Comparison of ENCODE assay signal across 8 mouse cellular contexts in genomic region chr7:127194633-127195029, GRCm38 (mm10). TPM values are rescaled to one million over a fixed set of nuclear protein-coding genes. Genes with fewer than 3 reads are reported as not detected.
A peak's percentile ranks its signal among the peaks of the same experiment; 100 is the strongest.
DNase-seq lines count a peak whose midpoint lies in the region; ATAC-seq and TF ChIP-seq lines count a peak whose summit lies in the region.

No protein-coding gene starts in this region.

- in situ Hi-C loops in CH12.LX (cut with MboI; ENCODE audit: low pct_ligation_motif_present, low pct_unique_long_range_greater_than_20kb, low sequenced_read_pairs): no loop called here

- TF ChIP-seq RAD21 in CH12.LX (IDR thresholded peaks at IDR 0.05; ENCODE audit: low read depth, low read length): no peak

- no peak for TF ChIP-seq POLR2A in heart, adult 2 months (IDR thresholded peaks at IDR 0.05; ENCODE audit: insufficient read depth, low read depth, low read length)
- TF ChIP-seq POLR2A in CH12.LX (IDR thresholded peaks at IDR 0.05; ENCODE audit: low read depth, low read length): no peak

- no peak for TF ChIP-seq CTCF in heart, adult 2 months (IDR thresholded peaks at IDR 0.05)
- no peak for TF ChIP-seq CTCF in CH12.LX (conservative IDR thresholded peaks at IDR 0.05 in 1 of 2, IDR thresholded peaks at IDR 0.05 in 1 of 2; ENCODE audit: low read depth in 2 of 2, low read length in 2 of 2)
- 0 out of 2 replicates have a peak, but pooled peaks have one; percentile 8 for TF ChIP-seq CTCF in liver, embryonic 14.5 days (IDR thresholded peaks at IDR 0.05; ENCODE audit: low read depth)

- dilution Hi-C loops in CH12.LX (cut with MboI; ENCODE audit: extremely low pct_ligation_motif_present, extremely low pct_unique_long_range_greater_than_20kb, low sequenced_read_pairs): no loop called here

- peak overlapping the region; percentile 68; the same call in 1 of the 2 replicates for H3K4me3 ChIP-seq in heart, adult 2 months
- peak overlapping the region; percentile 68 to 79 (median 78) for H3K4me3 ChIP-seq in CH12.LX (replicated peaks in 1 of 3; ENCODE audit: low read depth in 2 of 3, low read length in 2 of 3, poor library complexity in 1 of 3)
- H3K4me3 ChIP-seq in forebrain, embryonic 12.5 days (replicated peaks): peak overlapping the region; percentile 76
- H3K4me3 ChIP-seq in liver, embryonic 14.5 days (ENCODE audit: insufficient read depth in 1 of 2, low read depth in 2 of 2, low read length in 2 of 2): peak overlapping the region; percentile 92 to 95

- no peaks in the 10 kb centered on the region for H3K9me3 ChIP-seq in CH12.LX (replicated peaks; ENCODE audit: low read length)
- no peaks in the 10 kb centered on the region for H3K9me3 ChIP-seq in forebrain, embryonic 12.5 days
- no peaks in the 10 kb centered on the region for H3K9me3 ChIP-seq in liver, embryonic 14.5 days (ENCODE audit: control insufficient read depth, low read length)

- WGBS in heart, adult 2 months: 48% methylated on average over 7 of the region's 7 CpGs
- 83% methylated on average over 7 of the region's 7 CpGs for WGBS in forebrain, embryonic 12.5 days
- 55% methylated on average over 7 of the region's 7 CpGs for WGBS in liver, embryonic 14.5 days (ENCODE audit: insufficient replicate concordance)

- intact Hi-C loops in heart, adult 2 months (cut with DNase I): loop anchor here (10.0 kb wide), 1 partner anchor 180 kb away; the partner anchor contains the start of genes Mvp, Pagr1a and Pagr1b
- intact Hi-C loops in left cerebral cortex, postnatal 36 days (cut with DNase I): no loop called here

- no peak for ATAC-seq in forebrain, embryonic 12.5 days (ENCODE audit: low FRiP score)
- ATAC-seq in liver, embryonic 14.5 days (ENCODE audit: insufficient read depth): no peak

- no peak overlapping the region for H3K9ac ChIP-seq in heart, adult 2 months (ENCODE audit: low read depth, low read length)
- peak overlapping the region; percentile 95 for H3K9ac ChIP-seq in CH12.LX (ENCODE audit: insufficient read depth, low read depth)
- H3K9ac ChIP-seq in forebrain, embryonic 12.5 days: peak overlapping the region; percentile 83
- peak overlapping the region; percentile 84; the same call in 1 of the 2 replicates for H3K9ac ChIP-seq in liver, embryonic 14.5 days (replicated peaks)

- no peak for DNase-seq in heart, adult 2 months
- no peak for DNase-seq in heart, postnatal 4 days
- DNase-seq in CH12.LX (ENCODE audit: extremely low read depth): no peak
- no peak for DNase-seq in liver, embryonic 14.5 days (ENCODE audit: low read depth in 3 of 3, low spot score in 3 of 3)
- no peak for DNase-seq in left cerebral cortex, postnatal 36 days (ENCODE audit: low spot score in 2 of 2)
- no peak for DNase-seq in layer of hippocampus, postnatal 25 days (ENCODE audit: extremely low spot score in 1 of 2, low spot score in 1 of 2)
- DNase-seq in left cerebral cortex, adult 11 months (ENCODE audit: low spot score): no peak

- no peak for TF ChIP-seq EP300 in heart, adult 2 months (IDR thresholded peaks at IDR 0.05; ENCODE audit: insufficient read depth, low read depth, low read length)
- no peak for TF ChIP-seq EP300 in CH12.LX (IDR thresholded peaks at IDR 0.05; ENCODE audit: low read length)
- no peak for TF ChIP-seq EP300 in liver, embryonic 14.5 days (IDR thresholded peaks at IDR 0.05; ENCODE audit: low read depth)

- no peak overlapping the region for H3K27ac ChIP-seq in heart, adult 2 months
- peak overlapping the region; percentile 86 for H3K27ac ChIP-seq in CH12.LX (ENCODE audit: insufficient read depth, low read depth)
- H3K27ac ChIP-seq in forebrain, embryonic 12.5 days: peak overlapping the region; percentile 89; the same call in 1 of the 2 replicates
- no peak overlapping the region for H3K27ac ChIP-seq in liver, embryonic 14.5 days

- no peaks in the 10 kb centered on the region for H3K27me3 ChIP-seq in heart, adult 2 months (ENCODE audit: control insufficient read depth, insufficient read depth, low read length)
- no peaks in the 10 kb centered on the region for H3K27me3 ChIP-seq in CH12.LX (replicated peaks)
- no peaks in the 10 kb centered on the region for H3K27me3 ChIP-seq in forebrain, embryonic 12.5 days
- no peaks in the 10 kb centered on the region for H3K27me3 ChIP-seq in liver, embryonic 14.5 days (ENCODE audit: control insufficient read depth, insufficient read depth, low read length)

- H3K36me3 ChIP-seq in heart, adult 2 months (ENCODE audit: control insufficient read depth, insufficient read depth, low read length): no peaks in the 10 kb centered on the region; the same call in 1 of the 2 replicates
- H3K36me3 ChIP-seq in CH12.LX (replicated peaks in 1 of 2; ENCODE audit: control insufficient read depth in 1 of 2, insufficient read depth in 1 of 2, low read length in 1 of 2): peaks cover 60 to 80% of the 10 kb centered on the region in 2 experiments
- peaks cover 69% of the 10 kb centered on the region for H3K36me3 ChIP-seq in forebrain, embryonic 12.5 days (replicated peaks)
- H3K36me3 ChIP-seq in liver, embryonic 14.5 days (replicated peaks; ENCODE audit: control insufficient read depth, insufficient read depth, low read depth): peaks cover 48% of the 10 kb centered on the region

- H3K4me2 ChIP-seq in CH12.LX (ENCODE audit: insufficient read depth, low read depth, poor library complexity, severe bottlenecking): peak overlapping the region; percentile 74
- H3K4me2 ChIP-seq in forebrain, embryonic 12.5 days: peak overlapping the region; percentile 87
- peak overlapping the region; percentile 90 for H3K4me2 ChIP-seq in liver, embryonic 14.5 days (ENCODE audit: low read depth)

- H3K79me2 ChIP-seq in heart, adult 2 months (replicated peaks; ENCODE audit: control insufficient read depth, insufficient read depth, low read length): peaks cover 2% of the 10 kb centered on the region; the same call in 1 of the 2 replicates
- H3K79me2 ChIP-seq in CH12.LX (replicated peaks; ENCODE audit: control insufficient read depth, extremely low read depth, insufficient read depth, poor library complexity, severe bottlenecking): peaks cover 36% of the 10 kb centered on the region

- peaks cover 7% of the 10 kb centered on the region for H3K4me1 ChIP-seq in heart, adult 2 months (ENCODE audit: control insufficient read depth, insufficient read depth, low read length)
- peaks cover 17 to 57% of the 10 kb centered on the region in 2 experiments for H3K4me1 ChIP-seq in CH12.LX (ENCODE audit: control insufficient read depth in 1 of 2, insufficient read depth in 2 of 2)
- H3K4me1 ChIP-seq in forebrain, embryonic 12.5 days: peaks cover 22% of the 10 kb centered on the region
- peaks cover 16 to 19% of the 10 kb centered on the region in 2 experiments for H3K4me1 ChIP-seq in liver, embryonic 14.5 days (replicated peaks; ENCODE audit: control insufficient read depth in 2 of 2, insufficient read depth in 2 of 2, low read length in 1 of 2)

RNA-seq across cellular contexts. Expression of gene Cd2bp2, which starts 1.2 kb away (rescaled TPM):
- 10 to 100 TPM; 33.4 to 35.2 TPM for total RNA-seq in heart, adult 2 months (2021)
- 18.2 and 26.9 TPM in 2 replicates for polyA plus RNA-seq in heart, adult 2 months (2012; rRNA removed)
- 10 to 100 TPM; 57.3 to 57.7 TPM for total RNA-seq in heart, postnatal 4 days (2021)
- total RNA-seq in CH12.LX (2012; rRNA removed) (66.8 and 78.5 TPM in 2 replicates), CH12.LX (2014; rRNA removed) (62.4 and 63.3 TPM in 2 replicates)
- polyA plus RNA-seq in CH12.LX (2012; ENCODE audit: insufficient read length, low read depth): 57.4 and 72.8 TPM in 2 replicates
- 104 and 108 TPM in 2 replicates for polyA plus RNA-seq in forebrain, embryonic 12.5 days (2016; fragmentation: Nextera tagmentation; extraction: Ambion mirVana)
- 17.6 and 27.6 TPM in 2 replicates for polyA plus RNA-seq in liver, embryonic 14.5 days (2012; rRNA removed)
- 17.4 and 18.4 TPM in 2 replicates for polyA plus RNA-seq in liver, embryonic 14.5 days (2014; fragmentation: Nextera tagmentation; extraction: Ambion mirVana)
- total RNA-seq in left cerebral cortex, postnatal 36 days (2021): 10 to 100 TPM; 81.4 to 89.5 TPM
- 10 to 100 TPM; 92.1 to 95.7 TPM for total RNA-seq in layer of hippocampus, postnatal 25 days (2021)

RNA-seq across cellular contexts. Expression of gene Tbc1d10b, which starts 13.6 kb away (rescaled TPM):
- 10 to 100 TPM; 20.5 to 22.0 TPM for total RNA-seq in heart, adult 2 months (2021)
- 13.6 and 17.4 TPM in 2 replicates for polyA plus RNA-seq in heart, adult 2 months (2012; rRNA removed)
- 10 to 100 TPM; 41.0 to 42.5 TPM for total RNA-seq in heart, postnatal 4 days (2021)
- total RNA-seq in CH12.LX (2012; rRNA removed): 25.9 and 28.0 TPM in 2 replicates
- 17.9 and 18.2 TPM in 2 replicates for total RNA-seq in CH12.LX (2014; rRNA removed)
- polyA plus RNA-seq in CH12.LX (2012; ENCODE audit: insufficient read length, low read depth): 25.6 and 26.6 TPM in 2 replicates
- 30.8 and 34.3 TPM in 2 replicates for polyA plus RNA-seq in forebrain, embryonic 12.5 days (2016; fragmentation: Nextera tagmentation; extraction: Ambion mirVana)
- 12.8 and 15.5 TPM in 2 replicates for polyA plus RNA-seq in liver, embryonic 14.5 days (2012; rRNA removed)
- polyA plus RNA-seq in liver, embryonic 14.5 days (2014; fragmentation: Nextera tagmentation; extraction: Ambion mirVana): 10.9 and 13.2 TPM in 2 replicates
- total RNA-seq in left cerebral cortex, postnatal 36 days (2021): 100 to 1,000 TPM in 1 of 2 experiments, 10 to 100 TPM in 1; 90.8 to 101 TPM
- total RNA-seq in layer of hippocampus, postnatal 25 days (2021): 10 to 100 TPM; 97.2 to 99.9 TPM

RNA-seq across cellular contexts. Expression of gene Mylpf, which starts 14.1 kb away (rescaled TPM):
- total RNA-seq in heart, adult 2 months (2021): 1 to 10 TPM; 3.5 TPM
- polyA plus RNA-seq in heart, adult 2 months (2012; rRNA removed): 0.74 and 1.1 TPM in 2 replicates
- 10 to 100 TPM in 1 of 2 experiments, 1 to 10 TPM in 1; 3.1 to 33.0 TPM for total RNA-seq in heart, postnatal 4 days (2021)
- total RNA-seq in CH12.LX (2012; rRNA removed): 3.0 and 4.2 TPM in 2 replicates
- total RNA-seq in CH12.LX (2014; rRNA removed): 0.49 and 3.2 TPM in 2 replicates
- 4.1 and 5.2 TPM in 2 replicates for polyA plus RNA-seq in CH12.LX (2012; ENCODE audit: insufficient read length, low read depth)
- polyA plus RNA-seq in forebrain, embryonic 12.5 days (2016; fragmentation: Nextera tagmentation; extraction: Ambion mirVana): 9.2 and 10.1 TPM in 2 replicates
- 10.6 and 15.6 TPM in 2 replicates for polyA plus RNA-seq in liver, embryonic 14.5 days (2012; rRNA removed)
- polyA plus RNA-seq in liver, embryonic 14.5 days (2014; fragmentation: Nextera tagmentation; extraction: Ambion mirVana): 31.0 and 31.1 TPM in 2 replicates
- 1 to 10 TPM; 1.7 to 3.9 TPM for total RNA-seq in left cerebral cortex, postnatal 36 days (2021)
- 1 to 10 TPM in 1 of 2 experiments, under 1 TPM in 1; 0.96 to 2.9 TPM for total RNA-seq in layer of hippocampus, postnatal 25 days (2021)

RNA-seq across cellular contexts. Expression of gene Zfp553, which starts 38.2 kb away (rescaled TPM):
- 1 to 10 TPM; 6.0 to 6.3 TPM for total RNA-seq in heart, adult 2 months (2021)
- polyA plus RNA-seq in heart, adult 2 months (2012; rRNA removed): 5.0 and 6.5 TPM in 2 replicates
- 10 to 100 TPM in 1 of 2 experiments, 1 to 10 TPM in 1; 9.2 to 10.8 TPM for total RNA-seq in heart, postnatal 4 days (2021)
- total RNA-seq in CH12.LX (2012; rRNA removed) (17.4 and 18.8 TPM in 2 replicates), CH12.LX (2014; rRNA removed) (8.6 and 9.8 TPM in 2 replicates)
- polyA plus RNA-seq in CH12.LX (2012; ENCODE audit: insufficient read length, low read depth): 15.0 and 15.2 TPM in 2 replicates
- 77.6 and 80.2 TPM in 2 replicates for polyA plus RNA-seq in forebrain, embryonic 12.5 days (2016; fragmentation: Nextera tagmentation; extraction: Ambion mirVana)
- polyA plus RNA-seq in liver, embryonic 14.5 days (2012; rRNA removed): 3.3 and 3.4 TPM in 2 replicates
- polyA plus RNA-seq in liver, embryonic 14.5 days (2014; fragmentation: Nextera tagmentation; extraction: Ambion mirVana): 2.4 and 2.8 TPM in 2 replicates
- 10 to 100 TPM; 18.6 to 19.4 TPM for total RNA-seq in left cerebral cortex, postnatal 36 days (2021)
- 10 to 100 TPM; 18.0 to 20.6 TPM for total RNA-seq in layer of hippocampus, postnatal 25 days (2021)

RNA-seq across cellular contexts. Expression of gene Sept1, which starts 38.3 kb away (rescaled TPM):
- 1 to 10 TPM; 2.5 to 4.7 TPM for total RNA-seq in heart, adult 2 months (2021)
- polyA plus RNA-seq in heart, adult 2 months (2012; rRNA removed): 6.2 and 13.0 TPM in 2 replicates
- 10 to 100 TPM; 11.2 to 12.1 TPM for total RNA-seq in heart, postnatal 4 days (2021)
- total RNA-seq in CH12.LX (2012; rRNA removed): 73.8 and 92.3 TPM in 2 replicates
- total RNA-seq in CH12.LX (2014; rRNA removed): 42.1 and 42.7 TPM in 2 replicates
- 147 and 171 TPM in 2 replicates for polyA plus RNA-seq in CH12.LX (2012; ENCODE audit: insufficient read length, low read depth)
- 42.6 and 43.4 TPM in 2 replicates for polyA plus RNA-seq in forebrain, embryonic 12.5 days (2016; fragmentation: Nextera tagmentation; extraction: Ambion mirVana)
- 10.3 and 16.1 TPM in 2 replicates for polyA plus RNA-seq in liver, embryonic 14.5 days (2012; rRNA removed)
- polyA plus RNA-seq in liver, embryonic 14.5 days (2014; fragmentation: Nextera tagmentation; extraction: Ambion mirVana): 7.0 TPM in 2 replicates
- 1 to 10 TPM; 3.2 to 5.6 TPM for total RNA-seq in left cerebral cortex, postnatal 36 days (2021)
- 1 to 10 TPM; 4.0 to 4.2 TPM for total RNA-seq in layer of hippocampus, postnatal 25 days (2021)

Comparison
In these comparisons a context has a peak if more than half of its experiments do, and no peak if none do; other contexts are left out.
1. H3K27ac ChIP-seq: peak in CH12.LX (single experiment) and forebrain, embryonic 12.5 days (single experiment); none in heart, adult 2 months (single experiment) and liver, embryonic 14.5 days (single experiment).
2. Peak in every context shown above with its lines, with median percentiles within 50 percentile points of each other: H3K4me3 ChIP-seq and H3K4me2 ChIP-seq.